Mouse (Mus musculus) Patski (cell line): ENCODE results near the gene Anapc13. TPM values are rescaled to one million over a fixed set of nuclear protein-coding genes. Genes with fewer than 3 reads are reported as not detected.

ENCODE experiments used
- ATAC-seq: fragments of 100-300 bp; one replicate; pipeline ENCODE4 v1.8.0; 2021
- CTCF ChIA-PET: fragments of 350-600 bp; sonication (Branson Sonifier 250); formaldehyde crosslinking; loops from one replicate; lab custom pipeline; 2022; ENCODE audit warnings: inconsistent platforms; lab: Charles Lee
- POLR2A ChIA-PET: fragments of 350-600 bp; sonication (Branson Sonifier 250); formaldehyde crosslinking; loops from one replicate; lab custom pipeline; 2022; ENCODE audit warnings: antibody characterized with exemption, inconsistent platforms; lab: Charles Lee
- DNase-seq: peaks from one replicate; pipeline ENCODE4 v3.0.0-alpha.2; 2011; ENCODE audit warnings: low read depth, low spot score
- H3K27me3 ChIP-seq: fragments of 371-371 bp; one replicate; pipeline ENCODE4 v1.5.1; 2021
- CTCF ChIP-seq: fragments of 100-300 bp; IDR thresholded peaks from one replicate; pipeline ENCODE4 v1.5.1; 2021
- in situ Hi-C: fragments of 300-500 bp; cut with MboI; formaldehyde crosslinking; loops from 3 replicates; pipeline ENCODE4 v1.11.1; 2018; ENCODE audit warnings: low pct_unique_long_range_greater_than_20kb, mixed read lengths
- polyA plus RNA-seq: library from polyadenylated mRNA; unstranded; gene quantifications from one replicate; pipeline ENCODE4 v1.2.3, GENCODE M21; 2021

Anapc13 gene
- polyA plus RNA-seq, 1 experiment from 2014 or later = 113 TPM

- in situ Hi-C loops = no loop called here
- TF ChIP-seq CTCF = no peak
Measured at GRCm38 (mm10) chr9:102609221-102609620, 16.9 kb upstream of the Anapc13 start.

GRCm38 (mm10) chr9:102615071-102615470 is 11.0 kb upstream of the Anapc13 start:
- no peaks in the 10 kb centered on the region for H3K27me3 ChIP-seq
- ChIA-PET CTCF (no interaction called here), POLR2A (no interaction called here)
- DNase-seq (no peak), ATAC-seq (no peak)
- no peak for TF ChIP-seq CTCF
- in situ Hi-C loops = no loop called here

More at GRCm38 (mm10) chr9:102609221-102609620, 16.9 kb upstream of the Anapc13 start:
- CTCF ChIA-PET = interaction anchor here (1.2 kb wide), 1 partner anchor 10 kb away, joined by 3 read pairs; no protein-coding TSS in a partner anchor
- DNase-seq (no peak), ATAC-seq (no peak)
- no peaks in the 10 kb centered on the region for H3K27me3 ChIP-seq
- POLR2A ChIA-PET = no interaction called here

DNA sequence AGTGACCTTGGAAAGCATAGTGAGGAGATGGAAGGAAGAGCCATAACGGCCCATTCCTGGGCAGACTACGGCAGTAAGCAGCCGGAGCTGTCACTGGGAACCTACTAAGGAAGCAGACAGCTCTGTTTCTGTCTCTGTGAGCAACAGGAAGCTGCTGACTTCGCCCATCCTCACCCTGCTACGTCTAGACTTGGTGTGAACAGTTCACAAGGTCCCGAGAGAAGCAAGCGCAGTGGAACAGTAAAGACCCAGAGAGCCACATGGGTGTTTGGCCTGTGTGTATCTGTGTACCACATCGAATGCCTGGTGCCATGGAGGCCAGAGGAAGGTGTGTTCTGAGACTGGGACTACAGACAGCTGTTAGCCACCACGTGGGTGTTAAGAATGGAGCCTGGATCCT is 9.8 kb upstream of the Anapc13 start:
- in situ Hi-C loops = no loop called here
- H3K27me3 ChIP-seq = no peaks in the 10 kb centered on the region
- ATAC-seq = no peak
- ChIA-PET CTCF (interaction anchor here (0.7 kb wide), 1 partner anchor 9 kb away, joined by 3 read pairs; no protein-coding TSS in a partner anchor), POLR2A (no interaction called here)
- no peak for TF ChIP-seq CTCF
- DNase-seq = no peak

DNA sequence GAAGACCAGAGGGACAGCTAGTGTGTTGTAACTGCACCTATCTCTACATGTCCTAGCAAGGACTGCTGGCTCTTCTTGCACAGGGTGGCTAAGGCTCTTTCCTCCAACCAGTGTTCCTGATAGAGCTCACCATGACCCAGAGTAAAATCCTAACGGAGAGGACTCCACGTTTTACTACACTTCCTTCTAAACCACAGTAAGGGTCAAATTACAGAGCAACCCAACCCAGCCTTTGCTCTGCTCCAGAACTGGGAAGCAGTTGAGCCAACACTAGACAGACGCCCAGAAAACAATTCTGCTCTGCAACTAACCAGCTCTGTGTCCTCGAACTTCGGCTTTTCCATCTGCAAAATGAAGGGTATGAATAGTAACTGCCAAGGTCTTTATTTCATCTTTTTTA is 4.7 kb upstream of the Anapc13 start:
- DNase-seq = no peak
- ChIA-PET CTCF (interaction anchor here (0.8 to 3.9 kb wide), 8 partner anchors 10 to 258 kb away, joined by 3 to 20 read pairs (median 4); no protein-coding TSS in a partner anchor), POLR2A (interaction anchor here (0.5 to 0.7 kb wide), 3 partner anchors 532 to 1767 kb away, joined by 3 read pairs; no protein-coding TSS in a partner anchor)
- in situ Hi-C loops = loop anchor here (10.0 kb wide), 1 partner anchor 683 kb away; the partner anchor contains the start of genes 1300017J02Rik and Topbp1
- ATAC-seq = no peak
- TF ChIP-seq CTCF = no peak
- no peaks in the 10 kb centered on the region for H3K27me3 ChIP-seq

- in situ Hi-C loops = loop anchor here (10.0 kb wide), 1 partner anchor 682 kb away; the partner anchor contains the start of genes 1300017J02Rik and Topbp1
- peak; percentile 65 for TF ChIP-seq CTCF
- CTCF ChIA-PET = interaction anchor here (0.8 to 3.9 kb wide), 8 partner anchors 9 to 257 kb away, joined by 3 to 20 read pairs (median 4); no protein-coding TSS in a partner anchor
- POLR2A ChIA-PET = no interaction called here
- no peak for DNase-seq
- H3K27me3 ChIP-seq = no peaks in the 10 kb centered on the region
- no peak for ATAC-seq
Measured at GRCm38 (mm10) chr9:102622192-102622857, 3.8 kb upstream of the Anapc13 start.

- POLR2A ChIA-PET = no interaction called here
- CTCF ChIA-PET = interaction anchor here (1.1 to 3.9 kb wide), 6 partner anchors 10 to 257 kb away, joined by 3 to 20 read pairs (median 4); no protein-coding TSS in a partner anchor
Measured at GRCm38 (mm10) chr9:102622876-102623275, 3.2 kb upstream of the Anapc13 start.

DNA sequence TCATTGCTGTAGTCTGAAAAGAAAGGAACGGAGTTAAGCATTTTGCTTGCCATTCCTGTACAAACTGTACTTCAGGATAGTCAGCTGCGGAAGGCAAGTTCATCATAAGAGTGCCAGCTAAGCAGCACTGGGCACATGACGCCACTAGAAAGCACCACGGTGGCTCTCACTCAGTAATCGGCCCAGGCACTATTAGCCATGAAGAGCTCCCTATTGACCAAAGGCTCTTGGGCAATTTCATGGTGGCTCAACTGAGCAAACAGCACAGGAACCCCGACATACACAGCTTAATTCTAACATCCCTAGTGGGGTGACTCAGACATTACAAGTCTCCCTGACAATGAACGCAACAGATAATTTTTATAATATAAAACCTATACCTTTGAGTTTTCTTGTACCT is 2.5 kb upstream of the Anapc13 start:
- in situ Hi-C loops = loop anchor here (10.0 kb wide), 1 partner anchor 681 kb away; the partner anchor contains the start of genes 1300017J02Rik and Topbp1
- TF ChIP-seq CTCF = no peak
- CTCF ChIA-PET = interaction anchor here (2.7 to 3.9 kb wide), 2 partner anchors 10 to 161 kb away, joined by 8 to 20 read pairs; no protein-coding TSS in a partner anchor
- H3K27me3 ChIP-seq = no peaks in the 10 kb centered on the region
- POLR2A ChIA-PET = no interaction called here
- DNase-seq = no peak
- no peak for ATAC-seq

More at GRCm38 (mm10) chr9:102622876-102623275, 3.2 kb upstream of the Anapc13 start:
- TF ChIP-seq CTCF = no peak
- in situ Hi-C loops = loop anchor here (10.0 kb wide), 1 partner anchor 682 kb away; the partner anchor contains the start of genes 1300017J02Rik and Topbp1
- no peaks in the 10 kb centered on the region for H3K27me3 ChIP-seq
- DNase-seq (no peak), ATAC-seq (no peak)

GRCm38 (mm10) chr9:102625401-102625982 is 604 bp upstream of the Anapc13 start:
- no peak for TF ChIP-seq CTCF
- ChIA-PET POLR2A (no interaction called here), CTCF (interaction anchor here (0.6 kb wide), 1 partner anchor 9 kb away, joined by 3 read pairs; no protein-coding TSS in a partner anchor)
- in situ Hi-C loops = loop anchor here (10.0 kb wide), 1 partner anchor 679 kb away; the partner anchor contains the start of genes 1300017J02Rik and Topbp1
- no peak for ATAC-seq
- no peaks in the 10 kb centered on the region for H3K27me3 ChIP-seq
- no peak for DNase-seq

DNA sequence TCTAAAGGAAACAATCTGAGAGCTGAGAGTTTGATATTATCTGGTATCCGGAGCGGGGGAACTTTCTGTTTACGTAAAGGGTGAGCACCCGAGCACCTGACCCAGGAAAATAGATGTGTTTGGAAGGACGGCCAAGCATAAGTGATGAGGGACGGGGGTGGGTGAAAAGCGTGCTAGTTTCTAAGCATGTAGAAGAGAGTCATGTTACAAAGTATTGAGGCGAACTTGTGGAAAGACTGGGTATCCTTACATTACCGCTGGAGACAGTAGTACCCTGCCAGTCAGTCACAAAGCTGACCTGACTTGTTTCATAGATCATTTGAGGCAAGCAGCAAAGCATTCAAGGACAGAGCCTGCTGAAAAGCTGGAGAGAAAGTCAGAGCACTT is 736 bp downstream of the Anapc13 start:
- in situ Hi-C loops = loop anchor here (10.0 kb wide), 1 partner anchor 678 kb away; the partner anchor contains the start of genes 1300017J02Rik and Topbp1
- POLR2A ChIA-PET = interaction anchor here (0.6 to 1.3 kb wide), 4 partner anchors 9 to 364 kb away, joined by 3 to 4 read pairs (median 4); no protein-coding TSS in a partner anchor
- CTCF ChIA-PET = interaction anchor here (0.8 to 1.7 kb wide), 2 partner anchors 9 to 20 kb away, joined by 3 to 5 read pairs; no protein-coding TSS in a partner anchor
- DNase-seq (no peak), ATAC-seq (no peak)
- no peak for TF ChIP-seq CTCF
- H3K27me3 ChIP-seq = no peaks in the 10 kb centered on the region

DNA sequence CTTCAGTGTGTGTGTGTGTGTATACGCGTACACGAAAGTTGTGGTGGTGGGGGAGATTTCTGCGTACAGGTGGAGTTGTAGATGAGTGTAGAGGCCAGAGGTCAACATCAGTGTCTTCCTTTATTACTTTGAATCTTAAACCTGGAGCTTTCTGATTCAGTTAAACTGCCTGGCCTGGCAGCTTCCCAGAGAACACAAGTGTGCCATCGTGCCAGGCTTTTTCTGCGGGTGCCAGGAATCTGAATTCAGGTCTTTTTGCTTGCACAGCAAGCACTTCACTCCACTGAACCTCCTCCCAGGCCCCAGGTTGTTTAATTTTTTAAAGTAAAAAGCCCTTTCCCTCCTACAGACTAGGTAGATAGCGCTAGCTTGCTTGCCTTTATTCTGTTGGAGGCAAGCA is 1.3 kb downstream of the Anapc13 start:
- ATAC-seq (no peak), DNase-seq (no peak)
- ChIA-PET POLR2A (interaction anchor here (1.1 to 1.3 kb wide), 2 partner anchors 9 to 156 kb away, joined by 3 to 4 read pairs; no protein-coding TSS in a partner anchor), CTCF (interaction anchor here (0.8 to 1.7 kb wide), 2 partner anchors 8 to 19 kb away, joined by 3 to 5 read pairs; no protein-coding TSS in a partner anchor)
- H3K27me3 ChIP-seq = no peaks in the 10 kb centered on the region
- in situ Hi-C loops = loop anchor here (10.0 kb wide), 1 partner anchor 677 kb away; the partner anchor contains the start of genes 1300017J02Rik and Topbp1
- TF ChIP-seq CTCF = no peak
